Mouse (Mus musculus): Measurements from ENCODE around the gene Smarca2.
"Not testable (repeated sequence)": the region's sequence is repeated elsewhere in the genome, so short reads cannot be mapped to it uniquely, and the experiment has no call there.

Smarca2 gene

GRCm38 (mm10) chr19:26630712-26631235 lies 25.9 kb downstream of the Smarca2 start:
- DNase-seq = peak; percentile 44

- DNase-seq = no peak
Measured at GRCm38 (mm10) chr19:26632228-26632627, 27.4 kb downstream of the Smarca2 start.

GRCm38 (mm10) chr19:26640556-26640955 lies 35.7 kb downstream of the Smarca2 start:
- DNase-seq = no peak

GRCm38 (mm10) chr19:26641269-26641668 lies 36.4 kb downstream of the Smarca2 start:
- no peak for DNase-seq

GRCm38 (mm10) chr19:26643011-26643410 lies 38.2 kb downstream of the Smarca2 start:
- DNase-seq = no peak

- DNase-seq = no peak
Measured at GRCm38 (mm10) chr19:26643936-26644335, 39.1 kb downstream of the Smarca2 start.

GRCm38 (mm10) chr19:26645016-26645415 lies 40.2 kb downstream of the Smarca2 start:
- DNase-seq = no peak

GRCm38 (mm10) chr19:26646128-26646527 lies 41.3 kb downstream of the Smarca2 start:
- peak; percentile 72 for DNase-seq

- DNase-seq = no peak
Measured at GRCm38 (mm10) chr19:26650585-26651273, 45.9 kb downstream of the Smarca2 start.

- no peak for DNase-seq
Measured at GRCm38 (mm10) chr19:26658324-26658723, 53.5 kb downstream of the Smarca2 start.

- DNase-seq = no peak
Measured at GRCm38 (mm10) chr19:26659976-26660375, 55.1 kb downstream of the Smarca2 start.

GRCm38 (mm10) chr19:26661198-26661597 lies 56.3 kb downstream of the Smarca2 start:
- DNase-seq = no peak

GRCm38 (mm10) chr19:26666303-26666702 lies 61.5 kb downstream of the Smarca2 start:
- no peak for DNase-seq

- no peak for DNase-seq
Measured at GRCm38 (mm10) chr19:26670089-26670488, 65.2 kb downstream of the Smarca2 start.

- DNase-seq = not testable (repeated sequence)
Measured at GRCm38 (mm10) chr19:26671413-26671812, 66.6 kb downstream of the Smarca2 start.

GRCm38 (mm10) chr19:26675917-26676316 lies 71.1 kb downstream of the Smarca2 start:
- DNase-seq = no peak

- no peak for DNase-seq
Measured at GRCm38 (mm10) chr19:26678543-26678942, 73.7 kb downstream of the Smarca2 start.

- no peak for DNase-seq
Measured at GRCm38 (mm10) chr19:26679674-26680073, 74.8 kb downstream of the Smarca2 start.

- no peak for DNase-seq
Measured at GRCm38 (mm10) chr19:26681549-26681948, 76.7 kb downstream of the Smarca2 start.

GRCm38 (mm10) chr19:26682130-26682529 lies 77.3 kb downstream of the Smarca2 start:
- DNase-seq = no peak

GRCm38 (mm10) chr19:26682731-26683130 lies 77.9 kb downstream of the Smarca2 start:
- DNase-seq = no peak

- DNase-seq = no peak
Measured at GRCm38 (mm10) chr19:26683731-26684130, 78.9 kb downstream of the Smarca2 start.

- no peak for DNase-seq
Measured at GRCm38 (mm10) chr19:26690516-26690915, 85.7 kb downstream of the Smarca2 start.

GRCm38 (mm10) chr19:26697107-26697506 lies 92.3 kb downstream of the Smarca2 start:
- no peak for DNase-seq

Data from layer of hippocampus, adult 9-11 months (tissue).